Mouse (Mus musculus) MEL (cell line): ENCODE measurements at regions not wholly inside any gene's neighbourhood (a gene's known extent, or its start where the extent isn't known, plus 50 kb on each side); places are given as distances from the start of the nearest gene placed in this dataset.
A peak's percentile ranks its signal among the peaks of the same experiment; 100 is the strongest.

Experiments used
- DNase-seq: peaks from one replicate; pipeline ENCODE4 v3.0.0; 2011; ENCODE audit warnings: low read depth, low spot score
- H3K27ac ChIP-seq: 2 replicates; pipeline ENCODE4 v1.5.1; 2012; ENCODE audit warnings: low read depth, mild to moderate bottlenecking, control low read depth, low read length, moderate library complexity; ENCODE audit not compliant: control insufficient read depth
- H3K27me3 ChIP-seq, 2 experiments: fragments of 150-350 bp in 1 of 2; sonication (generic) in 1 of 2; 2 replicates each; pipeline ENCODE4 v1.6.1; 2012; ENCODE audit warnings: low read length in 2 of 2, mild to moderate bottlenecking in 2 of 2, improper control_type of control experiment in 1 of 2, moderate library complexity in 1 of 2; ENCODE audit not compliant: insufficient read depth in 2 of 2, control insufficient read depth in 1 of 2
- H3K36me3 ChIP-seq, 2 experiments: 2 replicates each; pipeline ENCODE4 v1.6.1; 2012 to 2014; ENCODE audit warnings: low read length in 2 of 2, improper control_type of control experiment in 1 of 2, inconsistent platforms in 1 of 2, mild to moderate bottlenecking in 1 of 2; ENCODE audit not compliant: insufficient read depth in 2 of 2, control insufficient read depth in 1 of 2
- H3K4me1 ChIP-seq, 2 experiments: fragments of 150-350 bp in 1 of 2; sonication (generic) in 1 of 2; 2 replicates each; pipeline ENCODE4 v1.6.1; 2012; ENCODE audit warnings: low read length in 2 of 2, improper control_type of control experiment in 1 of 2, mild to moderate bottlenecking in 1 of 2; ENCODE audit not compliant: insufficient read depth in 2 of 2, control insufficient read depth in 1 of 2
- H3K4me3 ChIP-seq, 2 experiments: fragments of 150-350 bp in 1 of 2; sonication (generic) in 1 of 2; 2 replicates each; pipeline ENCODE4 v1.5.1; 2012; ENCODE audit warnings: low read depth in 2 of 2, low read length in 2 of 2, mild to moderate bottlenecking in 2 of 2, moderate library complexity in 2 of 2, control low read depth in 1 of 2, improper control_type of control experiment in 1 of 2; ENCODE audit not compliant: control insufficient read depth in 1 of 2, insufficient read depth in 1 of 2
- H3K79me2 ChIP-seq: 2 replicates; pipeline ENCODE4 v1.6.1; 2012; ENCODE audit warnings: mild to moderate bottlenecking, low read length, moderate library complexity; ENCODE audit not compliant: control insufficient read depth, poor library complexity, insufficient read depth
- H3K9ac ChIP-seq: 2 replicates; pipeline ENCODE4 v1.6.1; 2012; ENCODE audit warnings: low read depth, mild to moderate bottlenecking, control low read depth, low read length, moderate library complexity; ENCODE audit not compliant: control insufficient read depth, poor library complexity, severe bottlenecking
- H3K9me3 ChIP-seq: fragments of 150-350 bp; sonication (generic); replicated peaks from 2 replicates; pipeline ENCODE4 v1.6.1; 2012; ENCODE audit warnings: mild to moderate bottlenecking, low read length, improper control_type of control experiment, moderate library complexity; ENCODE audit not compliant: insufficient read depth
- ELF1 ChIP-seq: IDR thresholded peaks from 2 replicates; pipeline ENCODE4 v1.6.1; 2014; ENCODE audit warnings: low read depth, mild to moderate bottlenecking, inconsistent platforms, low read length, improper control_type of control experiment, moderate library complexity
- EP300 ChIP-seq, 2 experiments: IDR thresholded peaks; 2 replicates each; pipeline ENCODE4 v1.6.1; 2011; ENCODE audit warnings: improper control_type of control experiment in 2 of 2, low read length in 2 of 2, low read depth in 1 of 2, mild to moderate bottlenecking in 1 of 2
- GATA1 ChIP-seq: IDR thresholded peaks from 2 replicates; pipeline ENCODE4 v1.6.1; 2011; ENCODE audit warnings: low read depth, low read length, improper control_type of control experiment
- HCFC1 ChIP-seq: IDR thresholded peaks from 2 replicates; pipeline ENCODE4 v1.6.1; 2012; ENCODE audit warnings: low read depth, mild to moderate bottlenecking, inconsistent platforms, low read length, improper control_type of control experiment, moderate library complexity
- JUND ChIP-seq: IDR thresholded peaks from 2 replicates; pipeline ENCODE4 v1.6.1; 2011; ENCODE audit warnings: low read depth, mild to moderate bottlenecking, improper control_type of control experiment, low read length
- MAFK ChIP-seq: IDR thresholded peaks from 2 replicates; pipeline ENCODE4 v1.6.1; 2011; ENCODE audit warnings: low read depth, mild to moderate bottlenecking, low read length, improper control_type of control experiment, borderline replicate concordance
- MAX ChIP-seq: IDR thresholded peaks from 2 replicates; pipeline ENCODE4 v1.6.1; 2011; ENCODE audit warnings: low read length, improper control_type of control experiment
- NELFE ChIP-seq: IDR thresholded peaks from 2 replicates; pipeline ENCODE4 v1.6.1; 2011; ENCODE audit warnings: low read depth, low read length, improper control_type of control experiment
- NRF1 ChIP-seq: IDR thresholded peaks from 2 replicates; pipeline ENCODE4 v1.6.1; 2014; ENCODE audit warnings: low read depth, mild to moderate bottlenecking, inconsistent platforms, low read length, improper control_type of control experiment, moderate library complexity; ENCODE audit not compliant: poor library complexity, insufficient read depth, severe bottlenecking
- POLR2A ChIP-seq, 2 experiments: IDR thresholded peaks; 2 replicates each; pipeline ENCODE4 v1.6.1; 2011 to 2012; ENCODE audit warnings: low read length in 2 of 2, mild to moderate bottlenecking in 2 of 2, control low read depth in 1 of 2, improper control_type of control experiment in 1 of 2, low read depth in 1 of 2, moderate library complexity in 1 of 2; ENCODE audit not compliant: control insufficient read depth in 1 of 2, insufficient read depth in 1 of 2, poor library complexity in 1 of 2
- TCF12 ChIP-seq: IDR thresholded peaks from 2 replicates; pipeline ENCODE4 v1.6.1; 2014; ENCODE audit warnings: low read depth, mild to moderate bottlenecking, inconsistent platforms, low read length, improper control_type of control experiment, moderate library complexity
- ZC3H11A ChIP-seq: IDR thresholded peaks from 2 replicates; pipeline ENCODE4 v1.6.1; 2012; ENCODE audit warnings: low read depth, mild to moderate bottlenecking, inconsistent platforms, low read length, improper control_type of control experiment

GRCm38 (mm10) chr2:108236286-108236988, 946.0 kb downstream of the Kcna4 start:
- no peak overlapping the region for H3K27ac ChIP-seq
- H3K4me3 ChIP-seq, result no peak overlapping the region
- H3K9me3 ChIP-seq, result no peaks in the 10 kb centered on the region
- H3K4me1 ChIP-seq, result no peaks in the 10 kb centered on the region
- peak; percentile 4 for DNase-seq
- no peaks in the 10 kb centered on the region for H3K27me3 ChIP-seq
- H3K36me3 ChIP-seq, result no peaks in the 10 kb centered on the region
- H3K9ac ChIP-seq, result no peak overlapping the region
- H3K79me2 ChIP-seq, result no peaks in the 10 kb centered on the region
- TF ChIP-seq NELFE (no peak), POLR2A (IDR thresholded peaks at IDR 0.05; ENCODE audit: control insufficient read depth in 1 of 2, insufficient read depth in 1 of 2, low read depth in 1 of 2, low read length in 2 of 2, poor library complexity in 1 of 2) (no peak), MAFK (no peak), NRF1 (no peak), HCFC1 (no peak), ELF1 (no peak), ZC3H11A (no peak), JUND (no peak), TCF12 (no peak), GATA1 (no peak), MAX (no peak), EP300 (IDR thresholded peaks at IDR 0.05; ENCODE audit: low read depth in 1 of 2, low read length in 2 of 2) (no peak)
